13 mouse cellular contexts compared by ENCODE assay signal in the genomic region with DNA sequence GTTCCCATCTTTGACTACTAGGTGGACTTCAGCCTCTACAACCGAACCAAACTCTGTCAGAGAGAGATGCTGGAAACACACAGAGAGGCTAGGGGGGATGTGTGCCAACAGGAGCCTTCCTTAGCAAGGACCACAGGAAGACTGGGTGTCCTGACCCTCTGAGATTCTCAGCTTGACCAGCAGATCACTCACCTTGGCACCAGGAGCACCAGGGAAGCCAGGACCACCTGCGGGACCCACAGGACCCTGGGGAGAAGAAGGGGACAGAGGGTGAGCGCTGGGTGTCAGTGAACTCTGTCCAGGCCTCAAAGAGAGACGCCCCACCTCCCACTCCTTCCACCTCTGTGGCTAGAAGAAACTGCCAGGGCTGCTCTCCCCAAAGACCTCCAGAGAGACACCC. TPM values are rescaled to one million over a fixed set of nuclear protein-coding genes. Genes with fewer than 3 reads are reported as not detected.
DNase-seq lines count a peak whose midpoint lies in the region; ATAC-seq and TF ChIP-seq lines count a peak whose summit lies in the region.
"Had no signal": no experiment of that assay in that cellular context is flagged by ENCODE, and none has a peak within 500 bp of the region (broad histone marks: within the 10 kb centered on the region; RNA-seq: fewer than 3 reads in every experiment).

No protein-coding gene starts in this region.

- peak overlapping the region; percentile 46 for H3K9ac ChIP-seq in hindbrain, embryonic 12.5 days
- H3K9ac ChIP-seq in midbrain, embryonic 13.5 days (replicated peaks), result 0 out of 2 replicates have a peak overlapping the region, but pooled peaks have one; percentile 12

- peaks cover 58% of the 10 kb centered on the region for H3K36me3 ChIP-seq in heart, embryonic 10.5 days
- peaks cover 94% of the 10 kb centered on the region for H3K36me3 ChIP-seq in embryonic facial prominence, embryonic 10.5 days (replicated peaks)
- peaks cover 53% of the 10 kb centered on the region for H3K36me3 ChIP-seq in hindbrain, embryonic 12.5 days
- peaks cover 42% of the 10 kb centered on the region for H3K36me3 ChIP-seq in midbrain, embryonic 13.5 days
- no peaks in the 10 kb centered on the region for H3K36me3 ChIP-seq in thymus, adult 2 months (ENCODE audit: control insufficient read depth, insufficient read depth, low read length)

- no peak for TF ChIP-seq CTCF in thymus, adult 2 months (IDR thresholded peaks at IDR 0.05; ENCODE audit: borderline replicate concordance, control insufficient read depth, extremely low read depth, insufficient read depth, low read length, poor library complexity)

- ATAC-seq in hindbrain, embryonic 12.5 days (ENCODE audit: low FRiP score), result no peak
- no peak for ATAC-seq in midbrain, embryonic 13.5 days
- ATAC-seq: Patski had no signal

- no peak for TF ChIP-seq POLR2A in thymus, adult 2 months (IDR thresholded peaks at IDR 0.05; ENCODE audit: control insufficient read depth, extremely low read depth, insufficient read depth, low read length, poor library complexity)

- intact Hi-C loops in heart, postnatal 25 days (cut with DNase I), result no loop called here

- no peaks in the 10 kb centered on the region for H3K9me3 ChIP-seq in heart, embryonic 10.5 days
- H3K9me3 ChIP-seq in embryonic facial prominence, embryonic 10.5 days, result no peaks in the 10 kb centered on the region
- H3K9me3 ChIP-seq in hindbrain, embryonic 12.5 days (replicated peaks), result no peaks in the 10 kb centered on the region
- no peaks in the 10 kb centered on the region for H3K9me3 ChIP-seq in midbrain, embryonic 13.5 days

- peak overlapping the region; percentile 41 for H3K4me2 ChIP-seq in hindbrain, embryonic 12.5 days (replicated peaks)
- H3K4me2 ChIP-seq in midbrain, embryonic 13.5 days (replicated peaks), result peak overlapping the region; percentile 45

- peaks cover 50% of the 10 kb centered on the region for H3K4me1 ChIP-seq in heart, embryonic 10.5 days
- peaks cover 64% of the 10 kb centered on the region for H3K4me1 ChIP-seq in embryonic facial prominence, embryonic 10.5 days
- H3K4me1 ChIP-seq in hindbrain, embryonic 12.5 days, result peaks cover 54% of the 10 kb centered on the region
- peaks cover 55% of the 10 kb centered on the region for H3K4me1 ChIP-seq in midbrain, embryonic 13.5 days (replicated peaks)
- peaks cover 12% of the 10 kb centered on the region for H3K4me1 ChIP-seq in thymus, adult 2 months (replicated peaks; ENCODE audit: control insufficient read depth, insufficient read depth, low read length)

- H3K4me3 ChIP-seq in heart, embryonic 10.5 days, result peak overlapping the region; percentile 31; the same call in 1 of the 2 replicates
- peak overlapping the region; percentile 44 for H3K4me3 ChIP-seq in embryonic facial prominence, embryonic 10.5 days
- H3K4me3 ChIP-seq in hindbrain, embryonic 12.5 days, result no peak overlapping the region
- no peak overlapping the region for H3K4me3 ChIP-seq in midbrain, embryonic 13.5 days (replicated peaks)
- H3K4me3 ChIP-seq in thymus, adult 2 months (ENCODE audit: control insufficient read depth, insufficient read depth, low read length), result no peak overlapping the region
- H3K4me3 ChIP-seq: left cerebral cortex, adult 2 months had no signal

- WGBS in heart, embryonic 10.5 days, result 28% methylated on average over 4 of the region's 4 CpGs
- WGBS in embryonic facial prominence, embryonic 10.5 days, result 4% methylated on average over 4 of the region's 4 CpGs
- WGBS in hindbrain, embryonic 12.5 days, result 4% methylated on average over 4 of the region's 4 CpGs
- 4% methylated on average over 4 of the region's 4 CpGs for WGBS in midbrain, embryonic 13.5 days
- 77% methylated on average over 4 of the region's 4 CpGs for whole genome bisulfite sequencing in thymus, adult 2 months

- H3K27ac ChIP-seq in heart, embryonic 10.5 days, result peak overlapping the region; percentile 91
- peak overlapping the region; percentile 95 for H3K27ac ChIP-seq in embryonic facial prominence, embryonic 10.5 days (replicated peaks)
- H3K27ac ChIP-seq in hindbrain, embryonic 12.5 days, result peak overlapping the region; percentile 94
- H3K27ac ChIP-seq in midbrain, embryonic 13.5 days, result peak overlapping the region; percentile 90
- H3K27ac ChIP-seq in thymus, adult 2 months (ENCODE audit: control insufficient read depth, insufficient read depth, low read length), result no peak overlapping the region
- H3K27ac ChIP-seq: left cerebral cortex, adult 2 months had no signal

- H3K27me3 ChIP-seq in heart, embryonic 10.5 days (ENCODE audit: insufficient read depth, poor library complexity, severe bottlenecking), result no peaks in the 10 kb centered on the region
- H3K27me3 ChIP-seq in embryonic facial prominence, embryonic 10.5 days (replicated peaks; ENCODE audit: low read depth, poor library complexity, severe bottlenecking), result no peaks in the 10 kb centered on the region
- H3K27me3 ChIP-seq in hindbrain, embryonic 12.5 days, result no peaks in the 10 kb centered on the region
- H3K27me3 ChIP-seq in midbrain, embryonic 13.5 days, result no peaks in the 10 kb centered on the region
- H3K27me3 ChIP-seq in thymus, adult 2 months (ENCODE audit: control insufficient read depth, insufficient read depth, low read length), result no peaks in the 10 kb centered on the region
- H3K27me3 ChIP-seq: Patski had no signal

- DNase-seq in heart, embryonic 10.5 days (ENCODE audit: low spot score), result no peak
- no peak for DNase-seq in heart, postnatal 25 days (ENCODE audit: low spot score)
- peak; percentile 36 for DNase-seq in embryonic facial prominence, embryonic 10.5 days (ENCODE audit: low spot score)
- DNase-seq in spleen, postnatal 10 days (ENCODE audit: low spot score in 2 of 2), result no peak
- DNase-seq in thymus, adult 2 months, result no peak
- DNase-seq in gastrocnemius, adult 8-10 months (ENCODE audit: low spot score in 2 of 2), result no peak
- DNase-seq: gastrocnemius, postnatal 25 days; heart, postnatal 36 days had no signal

RNA-seq across cellular contexts. Expression of a gene that starts 13.8 kb away (rescaled TPM):
- 131 and 160 TPM in 2 replicates for polyA plus RNA-seq in heart, embryonic 10.5 days (2016; fragmentation: Nextera tagmentation; extraction: Ambion mirVana)
- under 1 TPM; 0.36 to 0.52 TPM for total RNA-seq in heart, postnatal 25 days (2021)
- 271 and 282 TPM in 2 replicates for polyA plus RNA-seq in embryonic facial prominence, embryonic 10.5 days (2016; fragmentation: Nextera tagmentation; extraction: Ambion mirVana)
- 459 and 487 TPM in 2 replicates for polyA plus RNA-seq in hindbrain, embryonic 12.5 days (2016; fragmentation: Nextera tagmentation; extraction: Ambion mirVana)
- polyA plus RNA-seq in midbrain, embryonic 13.5 days (2015; fragmentation: Nextera tagmentation; extraction: Ambion mirVana), result 39.1 and 57.5 TPM in 2 replicates
- 0.32 and 0.47 TPM in 2 replicates for polyA plus RNA-seq in thymus, adult 2 months (2012; rRNA removed)
- under 1 TPM; 0.19 to 0.51 (median 0.38) TPM for total RNA-seq in gastrocnemius, adult 8-10 months (2022)
- total RNA-seq: adrenal gland, adult 18-20 months had no signal

RNA-seq across cellular contexts. Expression of a gene that starts 26.7 kb away (rescaled TPM):
- polyA plus RNA-seq in heart, embryonic 10.5 days (2016; fragmentation: Nextera tagmentation; extraction: Ambion mirVana), result 32.0 and 33.5 TPM in 2 replicates
- 10 to 100 TPM; 10.9 to 15.3 TPM for total RNA-seq in heart, postnatal 25 days (2021)
- 36.0 and 38.1 TPM in 2 replicates for polyA plus RNA-seq in embryonic facial prominence, embryonic 10.5 days (2016; fragmentation: Nextera tagmentation; extraction: Ambion mirVana)
- 44.0 and 49.5 TPM in 2 replicates for polyA plus RNA-seq in hindbrain, embryonic 12.5 days (2016; fragmentation: Nextera tagmentation; extraction: Ambion mirVana)
- polyA plus RNA-seq in midbrain, embryonic 13.5 days (2015; fragmentation: Nextera tagmentation; extraction: Ambion mirVana), result 59.3 and 59.8 TPM in 2 replicates
- polyA plus RNA-seq in thymus, adult 2 months (2012; rRNA removed), result 38.4 and 40.0 TPM in 2 replicates
- 1 to 10 TPM; 4.3 to 8.5 (median 6.5) TPM for total RNA-seq in gastrocnemius, adult 8-10 months (2022)

Comparison
In these comparisons a context has a peak if more than half of its experiments do, and no peak if none do; other contexts are left out.
1. H3K4me3 ChIP-seq: peak in heart, embryonic 10.5 days (single experiment) and embryonic facial prominence, embryonic 10.5 days (single experiment); none in hindbrain, embryonic 12.5 days (single experiment), midbrain, embryonic 13.5 days (single experiment) and thymus, adult 2 months (single experiment).
2. RNA of a gene that starts 13.8 kb away (polyA plus RNA-seq): 459 to 487 TPM in hindbrain, embryonic 12.5 days, 271 to 282 TPM in embryonic facial prominence, embryonic 10.5 days, 131 to 160 TPM in heart, embryonic 10.5 days and 39.1 to 57.5 TPM in midbrain, embryonic 13.5 days; 0.32 to 0.47 TPM in thymus, adult 2 months; every median in the first group is over 10 times any median in the second.